Mouse (Mus musculus) MEL (cell line): ENCODE results near the gene 1700092M07Rik. TPM values are rescaled to one million over a fixed set of nuclear protein-coding genes. Genes with fewer than 3 reads are reported as not detected.
A peak's percentile ranks its signal among the peaks of the same experiment; 100 is the strongest.

Source experiments
- DNase-seq: peaks from one replicate; pipeline ENCODE4 v3.0.0; 2011; ENCODE audit warnings: low read depth, low spot score
- H3K27ac ChIP-seq: 2 replicates; pipeline ENCODE4 v1.5.1; 2012; ENCODE audit warnings: low read depth, mild to moderate bottlenecking, control low read depth, low read length, moderate library complexity; ENCODE audit not compliant: control insufficient read depth
- H3K27me3 ChIP-seq, 2 experiments: fragments of 150-350 bp in 1 of 2; sonication (generic) in 1 of 2; 2 replicates each; pipeline ENCODE4 v1.6.1; 2012; ENCODE audit warnings: low read length in 2 of 2, mild to moderate bottlenecking in 2 of 2, improper control_type of control experiment in 1 of 2, moderate library complexity in 1 of 2; ENCODE audit not compliant: insufficient read depth in 2 of 2, control insufficient read depth in 1 of 2
- H3K36me3 ChIP-seq, 2 experiments: 2 replicates each; pipeline ENCODE4 v1.6.1; 2012 to 2014; ENCODE audit warnings: low read length in 2 of 2, improper control_type of control experiment in 1 of 2, inconsistent platforms in 1 of 2, mild to moderate bottlenecking in 1 of 2; ENCODE audit not compliant: insufficient read depth in 2 of 2, control insufficient read depth in 1 of 2
- H3K4me1 ChIP-seq, 2 experiments: fragments of 150-350 bp in 1 of 2; sonication (generic) in 1 of 2; 2 replicates each; pipeline ENCODE4 v1.6.1; 2012; ENCODE audit warnings: low read length in 2 of 2, improper control_type of control experiment in 1 of 2, mild to moderate bottlenecking in 1 of 2; ENCODE audit not compliant: insufficient read depth in 2 of 2, control insufficient read depth in 1 of 2
- H3K4me3 ChIP-seq, 2 experiments: fragments of 150-350 bp in 1 of 2; sonication (generic) in 1 of 2; 2 replicates each; pipeline ENCODE4 v1.5.1; 2012; ENCODE audit warnings: low read depth in 2 of 2, low read length in 2 of 2, mild to moderate bottlenecking in 2 of 2, moderate library complexity in 2 of 2, control low read depth in 1 of 2, improper control_type of control experiment in 1 of 2; ENCODE audit not compliant: control insufficient read depth in 1 of 2, insufficient read depth in 1 of 2
- H3K79me2 ChIP-seq: 2 replicates; pipeline ENCODE4 v1.6.1; 2012; ENCODE audit warnings: mild to moderate bottlenecking, low read length, moderate library complexity; ENCODE audit not compliant: control insufficient read depth, poor library complexity, insufficient read depth
- H3K9ac ChIP-seq: 2 replicates; pipeline ENCODE4 v1.6.1; 2012; ENCODE audit warnings: low read depth, mild to moderate bottlenecking, control low read depth, low read length, moderate library complexity; ENCODE audit not compliant: control insufficient read depth, poor library complexity, severe bottlenecking
- H3K9me3 ChIP-seq: fragments of 150-350 bp; sonication (generic); replicated peaks from 2 replicates; pipeline ENCODE4 v1.6.1; 2012; ENCODE audit warnings: mild to moderate bottlenecking, low read length, improper control_type of control experiment, moderate library complexity; ENCODE audit not compliant: insufficient read depth
- CHD1 ChIP-seq: IDR thresholded peaks from 2 replicates; pipeline ENCODE4 v1.6.1; 2012; ENCODE audit warnings: low read depth, mild to moderate bottlenecking, inconsistent platforms, low read length, improper control_type of control experiment
- E2F4 ChIP-seq: IDR thresholded peaks from 2 replicates; pipeline ENCODE4 v1.6.1; 2011; ENCODE audit warnings: low read depth, low read length, improper control_type of control experiment, borderline replicate concordance
- ELF1 ChIP-seq: IDR thresholded peaks from 2 replicates; pipeline ENCODE4 v1.6.1; 2014; ENCODE audit warnings: low read depth, mild to moderate bottlenecking, inconsistent platforms, low read length, improper control_type of control experiment, moderate library complexity
- EP300 ChIP-seq, 2 experiments: IDR thresholded peaks; 2 replicates each; pipeline ENCODE4 v1.6.1; 2011; ENCODE audit warnings: improper control_type of control experiment in 2 of 2, low read length in 2 of 2, low read depth in 1 of 2, mild to moderate bottlenecking in 1 of 2
- ETS1 ChIP-seq: IDR thresholded peaks from 2 replicates; pipeline ENCODE4 v1.6.1; 2012; ENCODE audit warnings: low read depth, mild to moderate bottlenecking, inconsistent platforms, low read length, improper control_type of control experiment, moderate library complexity
- KAT2A ChIP-seq: conservative IDR thresholded peaks from 2 replicates; pipeline ENCODE4 v1.6.1; 2012; ENCODE audit warnings: low read depth, low read length, improper control_type of control experiment, inconsistent platforms
- MAFK ChIP-seq: IDR thresholded peaks from 2 replicates; pipeline ENCODE4 v1.6.1; 2011; ENCODE audit warnings: low read depth, mild to moderate bottlenecking, low read length, improper control_type of control experiment, borderline replicate concordance
- MAX ChIP-seq: IDR thresholded peaks from 2 replicates; pipeline ENCODE4 v1.6.1; 2011; ENCODE audit warnings: low read length, improper control_type of control experiment
- MEF2A ChIP-seq: IDR thresholded peaks from 2 replicates; pipeline ENCODE4 v1.6.1; 2014; ENCODE audit warnings: low read depth, mild to moderate bottlenecking, inconsistent platforms, low read length, improper control_type of control experiment; ENCODE audit not compliant: poor library complexity, insufficient replicate concordance, severe bottlenecking; ENCODE audit errors: extremely low read depth
- MXI1 ChIP-seq: IDR thresholded peaks from 2 replicates; pipeline ENCODE4 v1.6.1; 2011; ENCODE audit warnings: mild to moderate bottlenecking, low read depth, low read length, improper control_type of control experiment
- MYB ChIP-seq: IDR thresholded peaks from 2 replicates; pipeline ENCODE4 v1.6.1; 2011; ENCODE audit warnings: mild to moderate bottlenecking, low read depth, low read length, improper control_type of control experiment
- MYC ChIP-seq: IDR thresholded peaks from 2 replicates; pipeline ENCODE4 v1.6.1; 2011; ENCODE audit warnings: low read depth, mild to moderate bottlenecking, low read length, improper control_type of control experiment, moderate library complexity
- NELFE ChIP-seq: IDR thresholded peaks from 2 replicates; pipeline ENCODE4 v1.6.1; 2011; ENCODE audit warnings: low read depth, low read length, improper control_type of control experiment
- NRF1 ChIP-seq: IDR thresholded peaks from 2 replicates; pipeline ENCODE4 v1.6.1; 2014; ENCODE audit warnings: low read depth, mild to moderate bottlenecking, inconsistent platforms, low read length, improper control_type of control experiment, moderate library complexity; ENCODE audit not compliant: poor library complexity, insufficient read depth, severe bottlenecking
- POLR2A ChIP-seq, 2 experiments: IDR thresholded peaks; 2 replicates each; pipeline ENCODE4 v1.6.1; 2011 to 2012; ENCODE audit warnings: low read length in 2 of 2, mild to moderate bottlenecking in 2 of 2, control low read depth in 1 of 2, improper control_type of control experiment in 1 of 2, low read depth in 1 of 2, moderate library complexity in 1 of 2; ENCODE audit not compliant: control insufficient read depth in 1 of 2, insufficient read depth in 1 of 2, poor library complexity in 1 of 2
- POLR2AphosphoS2 ChIP-seq: IDR thresholded peaks from 2 replicates; pipeline ENCODE4 v1.6.1; 2011; ENCODE audit warnings: low read length, improper control_type of control experiment
- POLR2AphosphoS5 ChIP-seq: IDR thresholded peaks from 2 replicates; pipeline ENCODE4 v1.6.1; 2012; ENCODE audit warnings: low read depth, borderline replicate concordance, mild to moderate bottlenecking, inconsistent platforms, low read length, moderate library complexity, mixed read lengths
- RCOR1 ChIP-seq: IDR thresholded peaks from 2 replicates; pipeline ENCODE4 v1.6.1; 2012; ENCODE audit warnings: low read depth, mild to moderate bottlenecking, inconsistent platforms, low read length, improper control_type of control experiment
- TCF12 ChIP-seq: IDR thresholded peaks from 2 replicates; pipeline ENCODE4 v1.6.1; 2014; ENCODE audit warnings: low read depth, mild to moderate bottlenecking, inconsistent platforms, low read length, improper control_type of control experiment, moderate library complexity
- USF1 ChIP-seq: IDR thresholded peaks from 2 replicates; pipeline ENCODE4 v1.6.1; 2014; ENCODE audit warnings: low read depth, mild to moderate bottlenecking, inconsistent platforms, low read length, improper control_type of control experiment, moderate library complexity
- ZC3H11A ChIP-seq: IDR thresholded peaks from 2 replicates; pipeline ENCODE4 v1.6.1; 2012; ENCODE audit warnings: low read depth, mild to moderate bottlenecking, inconsistent platforms, low read length, improper control_type of control experiment
- polyA plus RNA-seq, 2 experiments: library from polyadenylated mRNA; stranded (reverse) in 1 of 2; unstranded in 1 of 2; fragments of >175 nt in 1 of 2; fragments of >200 nt in 1 of 2; gene quantifications; 2 replicates each; pipeline versions ENCODE4 v1.2.1 to v1.2.4; 2012; ENCODE audit warnings: low replicate concordance in 2 of 2, low read depth in 1 of 2; ENCODE audit not compliant: insufficient read length in 2 of 2, insufficient read depth in 1 of 2, missing spikeins in 1 of 2
- total RNA-seq: library from RNA; depleted of rRNA; stranded (reverse); fragments of 300-350 nt; gene quantifications from 2 replicates; pipeline ENCODE4 v1.2.3, GENCODE M21; 2012

Gene 1700092M07Rik
- total and polyA plus RNA-seq, 3 experiments = 3.3 to 4.3 TPM; not detected in 1

DNA sequence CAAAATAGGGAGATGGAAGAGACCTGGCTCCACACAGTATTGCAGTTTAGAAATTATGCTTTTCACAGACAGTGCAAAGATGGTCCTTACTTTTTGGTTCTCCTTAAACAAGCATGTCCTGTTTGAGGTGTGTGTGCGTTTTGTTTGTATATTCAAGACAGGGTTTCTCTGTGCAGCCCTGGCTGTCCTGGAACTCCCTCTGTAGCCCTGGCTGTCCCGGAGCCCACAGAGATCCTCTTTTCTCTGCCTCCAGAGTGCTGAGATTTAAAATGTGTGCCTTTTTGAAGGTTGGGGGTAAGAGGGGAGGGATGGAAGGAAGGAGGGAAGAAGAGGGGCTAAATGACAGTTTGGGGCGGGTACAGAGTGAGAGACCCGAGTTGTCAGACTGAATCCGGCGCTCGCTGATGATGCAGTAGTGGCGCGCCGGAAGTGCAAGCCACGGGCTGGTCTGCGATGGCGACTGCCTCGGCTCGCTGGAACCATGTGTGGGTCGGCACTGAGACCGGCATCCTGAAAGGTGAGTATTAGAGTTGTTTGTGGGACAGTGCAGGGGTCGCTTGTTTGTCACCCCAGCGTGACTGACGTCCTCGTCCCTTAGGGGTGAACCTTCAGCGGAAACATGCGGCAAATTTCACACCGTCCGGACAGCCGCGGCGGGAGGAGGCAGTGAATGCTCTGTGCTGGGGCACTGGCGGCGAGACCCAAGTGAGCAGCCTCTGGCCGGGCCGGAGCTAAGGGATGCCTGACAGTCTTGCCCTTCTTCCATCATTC lies 4.9 kb upstream of the 1700092M07Rik start, which contains the start of gene Wdr74 (continued):
- TF ChIP-seq MYB = peak; percentile 57; the same call in 1 of the 2 replicates
- TF ChIP-seq MAFK = no peak
- peak; percentile 95 for TF ChIP-seq MAX
- TF ChIP-seq USF1 = no peak

DNA sequence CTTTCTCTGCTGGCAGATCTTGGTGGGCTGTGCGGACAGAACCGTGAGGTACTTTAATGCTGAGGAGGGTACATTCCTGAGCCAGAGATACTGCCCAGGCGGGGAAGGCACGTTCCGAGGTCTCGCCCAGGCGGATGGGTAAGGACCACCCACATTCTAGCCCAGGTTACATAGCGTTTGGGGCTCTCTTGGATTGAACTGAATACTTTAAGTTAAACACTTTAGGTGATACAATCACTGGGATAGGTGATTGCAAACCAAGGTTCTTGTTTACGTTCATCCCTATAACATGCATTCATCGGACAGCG lies 4.4 kb upstream of the 1700092M07Rik start:
- no peaks in the 10 kb centered on the region for H3K27me3 ChIP-seq
- H3K9me3 ChIP-seq = no peaks in the 10 kb centered on the region
- H3K4me3 ChIP-seq = peak overlapping the region; percentile 81 to 90
- H3K36me3 ChIP-seq = peaks cover 7 to 16% of the 10 kb centered on the region in 2 experiments
- DNase-seq = no peak
- TF ChIP-seq EP300 (IDR thresholded peaks at IDR 0.05; ENCODE audit: low read depth in 1 of 2, low read length in 2 of 2) (no peak), MEF2A (no peak), POLR2A (IDR thresholded peaks at IDR 0.05; ENCODE audit: control insufficient read depth in 1 of 2, insufficient read depth in 1 of 2, low read depth in 1 of 2, low read length in 2 of 2, poor library complexity in 1 of 2) (no peak), CHD1 (no peak), RCOR1 (no peak), MYC (no peak), POLR2AphosphoS5 (no peak), MXI1 (no peak), TCF12 (no peak)
- H3K79me2 ChIP-seq = peaks cover 19% of the 10 kb centered on the region
- H3K4me1 ChIP-seq = peaks cover 7 to 12% of the 10 kb centered on the region in 2 experiments
- H3K9ac ChIP-seq = peak overlapping the region; percentile 83
- H3K27ac ChIP-seq = peak overlapping the region; percentile 53; the same call in 1 of the 2 replicates

DNA sequence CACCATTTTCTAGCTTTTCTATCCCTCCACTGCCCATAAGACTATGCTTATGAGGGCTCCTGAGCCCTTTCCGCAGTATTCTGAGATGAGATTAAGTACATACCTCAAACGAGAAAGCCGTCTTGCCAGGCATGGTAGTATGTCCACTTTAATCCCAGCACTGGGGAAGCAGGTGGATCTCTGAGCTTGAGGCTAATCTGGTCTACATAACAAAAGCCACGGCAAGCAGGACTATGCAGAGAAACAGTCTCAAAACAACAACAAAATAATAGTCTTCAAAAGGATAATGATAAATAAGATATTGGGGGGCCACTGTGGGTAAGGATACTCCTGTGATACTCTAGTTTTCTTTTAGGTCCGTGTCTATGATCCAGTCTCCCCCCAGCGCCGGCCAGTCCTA lies 1.6 kb upstream of the 1700092M07Rik start:
- Histone ChIP-seq H3K4me1 (peaks cover 10 to 16% of the 10 kb centered on the region in 2 experiments), H3K27me3 (no peaks in the 10 kb centered on the region), H3K79me2 (peaks cover 29% of the 10 kb centered on the region), H3K36me3 (peaks cover 13 to 19% of the 10 kb centered on the region in 2 experiments), H3K9me3 (no peaks in the 10 kb centered on the region), H3K9ac (no peak overlapping the region), H3K4me3 (no peak overlapping the region), H3K27ac (no peak overlapping the region)
- TF ChIP-seq POLR2AphosphoS2 (no peak), NRF1 (no peak), E2F4 (no peak), MEF2A (no peak), KAT2A (no peak), ELF1 (no peak), MYB (no peak), MYC (no peak), ZC3H11A (no peak), ETS1 (no peak), MAFK (no peak), NELFE (no peak)
- no peak for DNase-seq
